Mouse (Mus musculus): ENCODE results near the gene Ap3d1.

The Ap3d1 gene

GRCm38 (mm10) chr10:80742180-80742978, at the start of gene Ap3d1:
TSS of gene Ap3d1 (minus strand) at chr10:80742264.
- in situ Hi-C loops (cut with MboI; ENCODE audit: low pct_unique_long_range_greater_than_20kb in 1 of 2, low sequenced_read_pairs in 2 of 2, unreplicated experiment in 1 of 2): loop anchor here in 1 of 2 experiments (10.0 kb wide), 2 partner anchors 132 to 252 kb away; partner anchors contain the start of gene Tmprss9

GRCm38 (mm10) chr10:80791476-80792174, 49.6 kb upstream of the Ap3d1 start:
- in situ Hi-C loops (cut with MboI; ENCODE audit: low pct_unique_long_range_greater_than_20kb in 1 of 2, low sequenced_read_pairs in 2 of 2, unreplicated experiment in 1 of 2): no loop called here

GRCm38 (mm10) chr10:80790761-80791404, 48.8 kb upstream of the Ap3d1 start:
- in situ Hi-C loops (cut with MboI; ENCODE audit: low pct_unique_long_range_greater_than_20kb in 1 of 2, low sequenced_read_pairs in 2 of 2, unreplicated experiment in 1 of 2): no loop called here

GRCm38 (mm10) chr10:80787517-80787916, 45.5 kb upstream of the Ap3d1 start:
- in situ Hi-C loops (cut with MboI; ENCODE audit: low pct_unique_long_range_greater_than_20kb in 1 of 2, low sequenced_read_pairs in 2 of 2, unreplicated experiment in 1 of 2): loop anchor here in 1 of 2 experiments (10.0 kb wide), 1 partner anchor 63 kb away; no protein-coding TSS in a partner anchor

- in situ Hi-C loops (cut with MboI; ENCODE audit: low pct_unique_long_range_greater_than_20kb in 1 of 2, low sequenced_read_pairs in 2 of 2, unreplicated experiment in 1 of 2): loop anchor here in 1 of 2 experiments (10.0 kb wide), 1 partner anchor 61 kb away; no protein-coding TSS in a partner anchor
Observed at GRCm38 (mm10) chr10:80785963-80786362, 43.9 kb upstream of the Ap3d1 start.

- in situ Hi-C loops (cut with MboI; ENCODE audit: low pct_unique_long_range_greater_than_20kb in 1 of 2, low sequenced_read_pairs in 2 of 2, unreplicated experiment in 1 of 2): loop anchor here in 1 of 2 experiments (10.0 kb wide), 1 partner anchor 60 kb away; no protein-coding TSS in a partner anchor
Observed at GRCm38 (mm10) chr10:80784871-80785270, 42.8 kb upstream of the Ap3d1 start.

- in situ Hi-C loops (cut with MboI; ENCODE audit: low pct_unique_long_range_greater_than_20kb in 1 of 2, low sequenced_read_pairs in 2 of 2, unreplicated experiment in 1 of 2): loop anchor here in 1 of 2 experiments (10.0 kb wide), 1 partner anchor 60 kb away; no protein-coding TSS in a partner anchor
Observed at GRCm38 (mm10) chr10:80784302-80784701, 42.2 kb upstream of the Ap3d1 start.

- in situ Hi-C loops (cut with MboI; ENCODE audit: low pct_unique_long_range_greater_than_20kb in 1 of 2, low sequenced_read_pairs in 2 of 2, unreplicated experiment in 1 of 2): loop anchor here in 1 of 2 experiments (5.0 kb wide), 1 partner anchor 67 kb away; no protein-coding TSS in a partner anchor
Observed at GRCm38 (mm10) chr10:80779565-80779964, 37.5 kb upstream of the Ap3d1 start.

- in situ Hi-C loops (cut with MboI; ENCODE audit: low pct_unique_long_range_greater_than_20kb in 1 of 2, low sequenced_read_pairs in 2 of 2, unreplicated experiment in 1 of 2): loop anchor here in 1 of 2 experiments (5.0 kb wide), 1 partner anchor 65 kb away; no protein-coding TSS in a partner anchor
Observed at GRCm38 (mm10) chr10:80777123-80777522, 35.1 kb upstream of the Ap3d1 start.

- in situ Hi-C loops (cut with MboI; ENCODE audit: low pct_unique_long_range_greater_than_20kb in 1 of 2, low sequenced_read_pairs in 2 of 2, unreplicated experiment in 1 of 2): loop anchor here in 1 of 2 experiments (5.0 kb wide), 1 partner anchor 64 kb away; no protein-coding TSS in a partner anchor
Observed at GRCm38 (mm10) chr10:80776358-80776869, 34.4 kb upstream of the Ap3d1 start.

- in situ Hi-C loops (cut with MboI; ENCODE audit: low pct_unique_long_range_greater_than_20kb in 1 of 2, low sequenced_read_pairs in 2 of 2, unreplicated experiment in 1 of 2): loop anchor here in 1 of 2 experiments (5.0 kb wide), 1 partner anchor 63 kb away; no protein-coding TSS in a partner anchor
Observed at GRCm38 (mm10) chr10:80775731-80776130, 33.7 kb upstream of the Ap3d1 start.

- in situ Hi-C loops (cut with MboI; ENCODE audit: low pct_unique_long_range_greater_than_20kb in 1 of 2, low sequenced_read_pairs in 2 of 2, unreplicated experiment in 1 of 2): loop anchor here in 1 of 2 experiments (5.0 kb wide), 1 partner anchor 63 kb away; no protein-coding TSS in a partner anchor
Observed at GRCm38 (mm10) chr10:80774981-80775380, 32.9 kb upstream of the Ap3d1 start.

- in situ Hi-C loops (cut with MboI; ENCODE audit: low pct_unique_long_range_greater_than_20kb in 1 of 2, low sequenced_read_pairs in 2 of 2, unreplicated experiment in 1 of 2): no loop called here
Observed at GRCm38 (mm10) chr10:80774549-80774948, 32.5 kb upstream of the Ap3d1 start.

GRCm38 (mm10) chr10:80773816-80774215, 31.8 kb upstream of the Ap3d1 start:
- in situ Hi-C loops (cut with MboI; ENCODE audit: low pct_unique_long_range_greater_than_20kb in 1 of 2, low sequenced_read_pairs in 2 of 2, unreplicated experiment in 1 of 2): no loop called here

GRCm38 (mm10) chr10:80768365-80768764, 26.3 kb upstream of the Ap3d1 start:
- in situ Hi-C loops (cut with MboI; ENCODE audit: low pct_unique_long_range_greater_than_20kb in 1 of 2, low sequenced_read_pairs in 2 of 2, unreplicated experiment in 1 of 2): no loop called here

- in situ Hi-C loops (cut with MboI; ENCODE audit: low pct_unique_long_range_greater_than_20kb in 1 of 2, low sequenced_read_pairs in 2 of 2, unreplicated experiment in 1 of 2): no loop called here
Observed at GRCm38 (mm10) chr10:80766161-80766815, 24.2 kb upstream of the Ap3d1 start.

- in situ Hi-C loops (cut with MboI; ENCODE audit: low pct_unique_long_range_greater_than_20kb in 1 of 2, low sequenced_read_pairs in 2 of 2, unreplicated experiment in 1 of 2): no loop called here
Observed at GRCm38 (mm10) chr10:80765746-80766145, 23.7 kb upstream of the Ap3d1 start.

GRCm38 (mm10) chr10:80763502-80763901, 21.4 kb upstream of the Ap3d1 start:
- in situ Hi-C loops (cut with MboI; ENCODE audit: low pct_unique_long_range_greater_than_20kb in 1 of 2, low sequenced_read_pairs in 2 of 2, unreplicated experiment in 1 of 2): no loop called here

Measured in mouse embryonic stem cell (cell line).